Mouse (Mus musculus) thymus, postnatal 10 days (tissue): Measurements from ENCODE around the gene Znrf2.
A peak's percentile ranks its signal among the peaks of the same experiment; 100 is the strongest.
"Not testable (repeated sequence)": the region's sequence is repeated elsewhere in the genome, so short reads cannot be mapped to it uniquely, and the experiment has no call there.

Experiments
- DNase-seq, 2 experiments: peaks; one replicate each; pipeline ENCODE4 v3.0.0; 2021; ENCODE audit warnings: low spot score in 2 of 2

Znrf2 gene

DNA sequence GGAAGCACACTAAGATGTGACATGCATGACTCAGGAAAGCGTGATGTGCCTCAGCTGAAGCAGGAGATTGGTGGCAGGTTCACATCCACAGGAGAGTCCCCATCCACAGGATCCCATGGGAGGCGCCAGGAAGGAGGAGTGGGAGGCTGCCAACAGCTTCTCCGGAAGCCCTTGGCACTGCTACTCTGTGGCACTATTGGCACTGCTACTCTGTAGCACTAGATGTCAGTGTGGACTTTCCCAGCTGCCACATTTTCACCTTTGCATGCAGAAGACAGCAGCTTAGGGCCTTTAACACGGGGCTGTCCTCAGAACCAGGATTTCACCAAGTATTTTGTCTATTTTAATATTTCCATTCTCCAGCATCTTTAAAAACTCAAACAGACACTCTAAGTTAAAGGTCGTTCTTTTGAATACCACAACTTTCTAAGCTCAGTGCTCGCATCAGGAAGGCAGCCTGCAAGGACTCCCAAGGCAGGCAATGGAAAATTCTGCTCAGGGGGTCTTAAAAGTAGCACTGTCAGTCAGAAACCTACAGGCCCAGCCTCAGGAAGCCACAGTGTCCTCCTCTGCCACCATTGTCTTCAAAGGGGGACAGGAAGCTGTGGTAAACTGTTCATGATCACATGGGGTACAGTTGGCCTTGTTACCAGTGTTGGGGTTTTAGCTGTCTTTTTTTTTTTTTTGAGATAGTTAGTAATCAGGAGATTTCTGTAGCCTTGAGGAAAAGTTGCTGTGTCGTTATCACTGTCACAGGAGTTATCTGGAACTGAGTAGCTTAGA is 7.0 kb upstream of the Znrf2 start:
- DNase-seq: peak; percentile 54 to 60

DNA sequence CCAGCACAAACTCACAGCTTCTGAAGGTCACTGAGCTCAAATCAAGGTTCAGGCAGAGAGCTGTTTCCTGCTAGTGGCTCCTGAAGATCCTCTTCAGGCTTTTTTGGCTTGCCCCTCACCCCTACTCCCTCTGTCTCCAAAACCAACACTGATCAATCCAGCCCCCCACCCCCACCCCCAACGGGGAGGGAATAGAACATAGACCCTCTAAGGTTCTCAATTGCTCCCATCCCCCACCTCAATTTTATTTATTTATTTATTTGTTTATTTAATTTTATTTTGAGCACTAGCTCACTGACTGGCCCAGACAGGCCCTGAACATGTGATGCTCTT is 6.4 kb upstream of the Znrf2 start:
- DNase-seq: no peak

DNA sequence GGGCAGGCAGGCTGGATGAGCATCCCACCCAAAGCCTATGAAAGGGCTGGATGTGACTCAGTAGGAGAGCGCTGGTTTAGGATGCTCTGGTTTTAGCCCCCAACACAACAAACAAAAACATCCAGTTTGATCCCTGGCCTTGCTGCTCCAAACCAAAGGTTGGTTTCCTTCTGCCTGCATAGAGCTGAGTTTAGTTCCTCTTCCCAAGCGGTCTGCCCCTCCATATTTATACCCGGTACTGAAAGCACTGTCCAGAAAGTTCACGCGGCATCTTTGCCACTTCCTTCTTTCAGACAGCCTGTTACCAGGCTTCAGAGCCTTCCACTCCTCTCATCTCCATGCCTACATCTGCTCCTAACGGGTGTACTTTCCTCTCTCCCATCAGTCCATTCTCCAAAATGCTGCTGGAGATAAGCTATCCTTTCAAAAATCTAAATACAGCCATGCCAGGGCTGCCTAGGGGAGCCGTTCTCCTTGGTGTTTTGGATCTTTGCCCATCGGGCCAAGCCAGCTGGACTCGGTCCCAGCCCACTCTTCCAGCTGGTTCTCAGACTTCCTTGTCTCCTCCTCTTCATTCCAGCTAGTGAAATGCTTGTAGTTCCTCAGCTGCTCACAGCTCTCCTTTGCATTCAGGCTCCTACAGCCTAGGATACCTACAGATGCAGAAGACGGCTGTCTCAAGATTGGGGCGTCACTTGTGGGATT is 5.0 kb upstream of the Znrf2 start:
- DNase-seq: no peak

DNA sequence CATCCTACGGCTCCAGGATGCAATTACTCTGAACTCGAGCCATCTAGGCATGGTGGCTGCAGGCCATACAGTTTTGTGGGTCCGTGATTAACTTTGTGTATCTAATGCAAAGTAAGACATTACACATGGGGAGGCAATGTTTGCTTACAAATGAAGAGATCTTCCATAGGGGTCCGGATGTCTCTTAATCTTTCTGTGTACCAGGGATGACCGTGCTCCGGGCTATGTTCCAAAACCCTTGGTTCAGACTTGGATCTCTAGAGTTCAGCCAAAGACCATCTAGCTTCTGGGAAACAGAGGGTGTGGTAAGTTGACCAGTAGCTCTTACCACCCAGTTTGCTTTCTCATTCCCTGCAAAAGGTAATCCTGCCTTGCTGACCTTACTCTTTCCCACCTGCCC is 4.4 kb upstream of the Znrf2 start:
- DNase-seq: no peak

DNA sequence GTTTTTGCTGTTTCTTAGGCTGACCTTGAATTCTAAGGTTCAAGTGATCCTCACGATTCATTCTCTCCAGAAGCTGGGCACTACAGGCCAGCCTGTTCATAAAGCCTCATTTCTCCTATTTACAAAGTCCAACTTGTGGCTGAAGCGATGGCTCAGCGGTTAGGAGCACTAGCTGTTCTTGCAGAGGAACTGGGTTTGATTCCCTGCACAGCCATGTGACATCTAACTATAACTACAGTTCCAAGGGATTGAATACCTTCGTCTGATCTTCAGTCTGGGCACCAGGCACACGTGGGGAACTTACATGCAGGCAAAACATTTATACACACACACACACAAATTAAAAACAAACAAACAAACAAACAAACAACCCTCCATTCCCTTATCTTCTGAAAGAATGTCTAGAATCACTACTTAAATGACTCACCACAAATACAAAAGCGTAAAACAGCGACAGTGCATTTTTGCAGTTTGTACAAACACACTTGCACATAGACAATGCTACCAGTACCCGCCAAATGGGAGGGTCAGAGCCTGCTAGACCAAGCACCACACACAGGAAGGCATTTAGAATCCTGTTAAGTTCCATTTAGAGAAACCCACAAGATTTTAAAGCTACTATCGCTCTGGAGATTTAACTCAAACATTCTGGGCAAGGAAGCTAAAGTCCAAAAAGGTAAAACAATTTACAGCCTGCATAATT is 1.1 kb upstream of the Znrf2 start:
- no peak for DNase-seq

DNA sequence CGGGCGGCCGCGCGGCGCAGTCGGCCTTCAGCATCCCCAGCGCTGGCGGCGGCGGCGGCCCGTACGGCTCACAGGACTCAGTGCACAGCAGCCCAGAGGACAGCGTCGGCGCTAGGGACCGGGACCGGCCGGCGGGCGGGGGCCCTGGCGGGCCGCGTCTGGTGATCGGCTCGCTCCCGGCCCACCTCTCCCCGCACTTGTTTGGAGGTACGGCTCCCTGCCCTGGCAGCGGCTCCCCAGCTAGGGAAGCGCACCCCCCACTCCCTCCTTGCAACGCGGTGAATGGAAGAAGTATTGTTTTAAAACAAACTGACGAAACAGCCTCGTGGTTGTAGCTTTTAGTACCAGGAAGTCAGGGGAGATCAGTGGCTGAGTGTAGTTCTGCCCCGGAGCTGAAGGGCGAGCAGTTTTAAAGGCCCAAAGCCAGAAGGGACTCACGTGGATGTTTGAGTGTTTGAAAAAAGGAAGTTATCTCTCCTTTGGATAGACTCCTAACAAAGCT is 601 bp downstream of the Znrf2 start:
- peak; percentile 63 to 65 for DNase-seq

DNA sequence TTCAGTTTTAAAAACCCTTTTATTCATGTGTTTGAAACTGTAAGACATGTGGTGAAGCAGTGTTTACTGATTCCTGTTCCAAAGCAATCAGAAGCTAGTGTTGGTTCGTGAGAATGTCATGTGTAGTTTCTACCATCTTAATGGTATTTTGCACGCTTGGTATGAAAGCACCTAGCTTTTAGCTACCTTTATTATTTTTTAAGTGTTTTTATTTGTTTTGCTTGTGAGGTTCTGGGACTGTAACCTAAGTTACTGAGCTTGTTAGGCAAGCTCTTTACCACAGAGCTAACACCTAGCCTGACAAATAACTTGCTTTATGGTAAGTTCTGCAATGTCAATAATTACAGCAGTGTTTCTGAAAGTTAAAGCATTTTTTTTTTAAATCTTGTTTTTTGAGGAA is 1.7 kb downstream of the Znrf2 start:
- no peak for DNase-seq

DNA sequence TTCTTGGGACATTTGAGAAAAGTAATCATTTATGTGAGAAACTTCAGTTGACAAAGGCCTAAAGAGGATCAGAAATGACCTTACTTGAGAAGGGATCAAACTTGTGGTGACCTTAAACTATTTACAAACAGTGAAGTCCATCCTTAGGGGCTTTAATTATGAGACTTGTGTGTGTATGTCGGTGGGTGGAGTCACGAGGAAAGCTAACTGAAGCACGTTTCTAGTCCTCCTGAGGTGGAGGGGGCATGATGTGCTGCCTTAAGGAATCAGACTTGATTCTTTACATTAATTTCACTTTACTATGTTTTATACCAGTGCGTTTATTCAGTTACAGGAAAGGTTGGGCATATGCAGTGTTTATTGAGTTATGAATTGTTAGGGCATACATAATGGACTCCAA is 2.6 kb downstream of the Znrf2 start:
- DNase-seq: no peak

DNA sequence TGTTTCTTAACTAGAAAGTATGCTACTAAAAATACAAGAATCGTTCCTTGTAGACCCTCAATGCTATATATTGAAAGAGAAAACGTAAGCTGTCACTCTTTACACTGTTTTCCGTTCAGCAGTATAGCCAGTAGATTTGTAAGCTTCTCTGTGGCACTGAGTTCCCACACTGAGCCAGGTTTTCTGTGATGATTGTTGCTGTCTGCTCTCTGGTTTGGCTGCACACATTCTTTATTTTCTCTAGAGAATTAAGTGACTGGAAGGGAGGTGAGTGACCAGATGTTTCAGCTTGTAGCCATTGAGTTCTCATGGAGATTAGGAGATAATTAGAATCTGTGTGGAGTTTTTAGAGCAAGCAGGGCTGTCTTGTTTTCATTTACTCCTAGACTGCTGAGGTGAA is 3.0 kb downstream of the Znrf2 start:
- no peak for DNase-seq

DNA sequence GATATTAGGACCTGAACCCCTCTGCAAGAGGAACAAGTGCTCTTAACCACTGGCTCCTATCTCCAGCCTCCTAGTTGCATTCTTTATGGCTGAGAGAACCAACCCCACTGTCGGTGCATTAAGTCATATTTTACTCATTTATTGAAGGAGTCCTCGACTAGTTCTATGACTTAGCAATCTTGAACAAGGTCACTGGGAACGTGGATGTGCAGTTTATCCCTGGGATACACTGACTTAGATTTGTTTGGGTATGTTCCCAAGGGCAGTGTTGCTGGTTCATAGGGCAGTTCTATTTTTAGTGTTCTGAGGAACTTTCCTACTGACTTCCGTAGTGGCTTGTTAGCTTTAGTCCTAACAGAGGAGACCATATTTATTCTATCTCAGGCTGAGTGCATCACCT is 5.6 kb downstream of the Znrf2 start:
- no peak for DNase-seq

DNA sequence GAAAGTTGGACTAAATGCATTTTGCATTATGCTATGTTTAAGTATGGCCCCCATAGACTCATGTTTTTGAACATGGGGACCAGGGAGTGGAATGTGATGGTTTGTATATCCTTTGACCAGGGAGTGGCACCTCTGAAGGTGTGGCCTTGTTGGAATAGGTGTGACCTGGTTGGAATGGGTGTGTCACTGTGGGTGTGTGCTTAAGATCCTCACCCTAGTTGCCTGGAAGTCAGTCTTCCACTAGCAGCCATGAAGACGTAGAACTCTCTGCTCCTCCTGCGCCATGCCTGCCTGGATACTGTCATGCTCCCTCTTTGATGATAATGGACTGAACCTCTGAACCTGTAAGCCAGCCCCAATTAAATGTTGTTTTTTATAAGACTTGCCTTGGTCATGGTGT is 7.8 kb downstream of the Znrf2 start:
- DNase-seq: not testable (repeated sequence)

DNA sequence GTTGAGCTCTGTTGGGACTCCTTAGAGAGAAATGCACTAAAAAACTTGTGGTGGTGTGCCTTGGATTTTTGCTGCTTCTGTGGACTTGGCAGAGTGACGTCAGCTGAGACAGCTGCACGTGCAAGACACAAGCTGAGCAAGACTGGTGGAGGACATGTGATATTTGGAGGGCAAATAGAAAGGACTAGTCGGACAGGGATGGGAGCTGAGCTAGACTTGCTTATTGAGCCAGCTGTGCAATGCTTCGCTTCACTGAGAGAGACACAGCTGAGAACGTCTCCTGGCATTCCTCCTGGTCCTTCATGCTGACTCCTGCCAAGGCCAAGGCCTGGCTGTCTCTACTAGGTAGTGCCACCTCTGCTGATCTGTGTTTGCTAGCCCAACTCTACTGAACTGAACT is 10.8 kb downstream of the Znrf2 start:
- DNase-seq: no peak

DNA sequence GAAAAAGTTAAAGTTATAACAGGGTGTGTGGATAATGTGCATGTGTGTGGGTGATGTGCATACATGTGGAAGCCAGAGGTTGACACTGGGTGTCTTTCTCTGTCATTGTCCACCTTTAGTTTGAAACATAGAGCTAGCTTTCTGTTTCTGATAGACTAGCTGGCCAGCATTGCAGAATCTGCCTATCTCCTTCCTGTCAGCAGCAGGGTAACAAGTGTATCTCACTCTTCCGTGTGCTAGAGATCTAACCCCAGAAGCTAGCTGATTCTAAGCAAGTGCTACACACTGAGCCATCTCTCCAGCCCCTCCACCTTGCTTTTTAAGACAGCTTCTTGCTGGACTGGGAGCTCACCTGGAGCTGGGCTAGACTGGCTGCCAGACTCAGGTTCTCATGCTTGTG is 11.6 kb downstream of the Znrf2 start:
- no peak for DNase-seq

DNA sequence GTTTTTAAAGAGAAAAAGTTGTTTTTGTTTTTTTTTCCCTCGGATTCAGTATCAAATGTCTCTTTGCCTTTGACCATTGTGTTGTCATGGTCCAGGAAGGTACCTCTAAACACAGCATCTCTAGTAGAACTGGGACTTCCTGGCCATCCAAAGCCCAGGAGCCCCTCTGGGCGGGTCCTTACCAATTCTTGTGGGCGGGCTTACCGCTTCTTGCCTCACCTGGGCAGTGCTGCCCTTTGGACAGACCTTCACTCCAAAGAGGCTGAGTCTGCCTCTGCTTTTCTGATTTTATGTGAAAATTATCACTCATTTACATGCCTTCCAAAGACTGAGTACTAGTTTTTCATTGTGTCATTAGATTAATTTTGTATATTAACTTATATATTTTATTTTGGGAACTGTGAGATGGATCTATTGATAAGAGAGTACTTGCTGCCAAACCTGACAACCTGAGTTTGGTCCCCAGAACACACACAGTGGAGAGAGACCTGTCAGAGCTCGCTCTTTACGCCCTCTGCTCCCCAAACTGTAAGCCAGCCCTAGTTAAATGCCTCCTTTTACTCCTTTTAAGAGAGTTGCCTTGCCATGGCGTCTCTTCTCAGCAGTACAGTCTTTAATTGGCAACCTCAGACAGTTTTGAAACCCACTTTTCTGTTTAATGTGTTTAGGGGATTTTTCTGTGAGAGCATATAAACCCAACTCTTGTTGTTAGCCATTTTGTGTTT is 13.5 kb downstream of the Znrf2 start:
- no peak for DNase-seq

DNA sequence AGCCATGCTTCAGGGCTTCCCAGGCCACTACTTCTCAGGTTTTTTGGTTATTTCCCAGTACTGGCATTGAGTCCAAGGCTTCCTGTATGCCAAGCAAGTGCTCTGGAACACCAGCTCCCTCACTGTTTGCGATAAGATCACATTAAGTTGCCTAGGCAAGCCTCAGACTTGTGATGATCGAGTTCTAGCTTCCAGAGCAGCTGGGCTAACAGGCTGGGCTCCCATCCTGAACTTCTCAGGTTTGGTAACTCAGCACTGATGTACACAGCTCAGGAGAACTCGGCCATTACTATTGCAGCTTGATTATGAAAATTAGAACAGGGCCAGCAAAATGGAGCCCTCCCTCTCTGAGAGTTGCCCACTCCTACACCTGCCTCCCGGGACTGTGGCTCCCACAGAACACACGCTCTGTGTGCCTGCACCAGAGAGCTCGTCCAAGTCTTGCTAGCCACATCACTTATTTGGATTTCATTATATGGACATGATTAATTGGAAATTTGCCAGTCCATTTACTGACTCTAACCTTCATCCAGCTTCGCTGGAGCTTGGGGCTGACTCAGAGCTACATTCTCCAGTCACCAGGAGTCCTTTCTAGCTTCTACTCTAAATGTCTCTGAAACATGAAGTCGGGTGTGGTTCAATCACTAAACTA is 14.5 kb downstream of the Znrf2 start:
- no peak for DNase-seq

DNA sequence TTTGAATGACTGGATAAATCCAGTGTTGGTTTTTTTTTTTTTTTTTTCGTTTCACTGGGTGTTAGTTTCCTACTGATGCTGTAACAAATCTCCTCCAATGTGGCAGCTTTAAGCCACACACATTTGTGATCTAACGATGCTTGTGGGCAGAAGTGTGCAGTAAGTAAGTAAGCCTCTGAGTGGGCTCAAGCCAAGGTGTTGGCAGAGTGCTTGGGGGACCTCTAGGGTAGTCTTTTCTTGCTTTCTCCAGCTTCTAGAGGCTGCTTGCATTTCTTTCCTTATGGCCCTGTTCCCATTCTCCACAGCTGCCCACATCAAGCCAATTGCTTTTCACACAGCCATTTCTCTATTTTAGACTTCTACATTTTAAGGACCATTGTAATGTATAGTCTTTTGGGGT is 16.7 kb downstream of the Znrf2 start:
- DNase-seq: no peak

DNA sequence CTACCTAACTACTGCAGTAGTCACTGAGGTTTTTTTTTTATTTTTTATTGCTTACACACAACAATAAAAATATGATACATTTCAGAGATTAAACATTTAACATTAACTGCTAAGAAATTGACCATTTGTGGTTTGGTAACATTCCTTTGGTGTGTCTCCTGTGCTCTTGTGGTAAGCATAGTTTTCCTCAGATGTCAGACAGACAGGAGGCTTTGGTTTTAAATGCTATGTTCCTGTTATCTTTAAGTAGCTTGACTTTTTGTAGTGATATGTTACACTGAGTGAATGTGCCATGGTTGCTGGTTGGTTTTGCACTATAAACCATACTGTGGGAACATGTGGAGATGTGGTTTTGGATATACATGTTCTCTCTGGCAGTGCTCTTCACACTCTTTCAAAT is 19.9 kb downstream of the Znrf2 start:
- no peak for DNase-seq

DNA sequence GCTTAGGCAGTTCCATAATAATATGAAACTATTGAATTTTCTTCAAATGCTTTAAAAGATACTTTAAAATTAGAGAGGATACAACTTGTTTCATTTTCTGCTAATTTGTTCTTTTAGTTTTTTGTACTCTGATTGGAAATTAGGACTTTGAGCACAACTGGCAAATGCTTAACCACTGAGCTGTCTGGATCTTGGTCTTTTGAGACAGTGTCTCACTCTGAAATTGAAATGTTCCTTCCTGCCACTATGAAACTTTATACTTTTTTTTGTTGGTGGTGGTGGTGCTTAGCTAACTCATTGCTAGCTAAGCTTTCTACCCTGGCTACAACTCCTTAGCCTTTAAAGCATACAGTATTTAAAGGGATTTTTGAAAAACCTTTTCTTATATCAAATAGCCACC is 24.7 kb downstream of the Znrf2 start:
- no peak for DNase-seq

DNA sequence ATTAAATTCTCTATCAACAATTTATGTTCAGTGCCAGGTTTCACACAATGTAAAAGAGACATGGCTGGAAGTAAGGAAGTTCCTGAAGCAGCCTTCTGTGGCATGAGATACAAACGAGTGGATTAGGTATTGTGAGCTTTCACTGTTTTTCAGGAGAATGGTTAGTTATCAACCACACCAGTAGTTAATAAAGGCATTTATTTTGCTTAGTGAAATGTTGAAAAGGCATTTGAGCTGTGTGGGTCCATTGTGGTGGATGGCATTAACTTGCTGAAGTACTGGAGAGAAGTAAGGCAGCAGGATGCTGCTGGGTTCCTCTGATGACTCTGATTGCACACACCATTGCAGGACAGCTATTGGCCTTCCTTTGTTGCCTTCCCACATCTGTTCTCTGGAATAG is 25.3 kb downstream of the Znrf2 start:
- DNase-seq: no peak

DNA sequence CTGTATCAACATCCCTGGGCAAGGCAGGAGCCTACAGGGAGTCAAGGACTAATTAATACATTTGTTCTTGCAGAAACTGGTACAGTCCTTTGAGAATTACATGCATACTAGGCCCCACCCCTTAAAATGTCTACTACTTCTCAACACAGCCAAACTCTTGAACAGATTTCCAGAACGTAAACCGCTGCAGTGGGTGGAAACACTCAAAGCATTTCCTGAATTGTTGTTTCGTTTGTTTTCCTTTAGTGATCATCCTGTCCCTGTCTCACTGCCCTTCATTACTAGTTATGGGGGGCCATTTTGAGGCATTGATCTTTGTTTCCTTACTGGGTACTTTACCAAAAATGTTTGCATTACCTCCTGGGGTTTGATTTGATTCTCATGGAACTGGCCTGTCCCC is 31.8 kb downstream of the Znrf2 start:
- DNase-seq: no peak
